Mouse (Mus musculus): ENCODE data around the gene Morc3. TPM values are rescaled to one million over a fixed set of nuclear protein-coding genes. Genes with fewer than 3 reads are reported as not detected.

Morc3 gene
- 31.8 and 33.1 TPM in 2 replicates for polyA plus RNA-seq (2015; fragmentation: Nextera tagmentation; extraction: Ambion mirVana)

- Histone ChIP-seq H3K4me3 (peak within 1 kb of the TSS; percentile 76), H3K9ac (peak within 1 kb of the TSS; percentile 92), H3K4me1 (peaks cover 19% of the 10 kb centered on the region), H3K27me3 (no peaks in the 10 kb centered on the region), H3K9me3 (no peaks in the 10 kb centered on the region), H3K36me3 (no peaks in the 10 kb centered on the region), H3K27ac (peak within 1 kb of the TSS; percentile 95), H3K4me2 (peak within 1 kb of the TSS; percentile 76)
- peak; percentile 96 for ATAC-seq (ENCODE audit: borderline replicate concordance, extremely low read depth, low FRiP score, low TSS enrichment)
- WGBS = 11% methylated on average over 55 of the region's 55 CpGs
These were observed at the start of gene Morc3 for GRCm38 (mm10) chr16:93831627-93832395. Morc3 (plus strand) TSS chr16:93832121.

DNA sequence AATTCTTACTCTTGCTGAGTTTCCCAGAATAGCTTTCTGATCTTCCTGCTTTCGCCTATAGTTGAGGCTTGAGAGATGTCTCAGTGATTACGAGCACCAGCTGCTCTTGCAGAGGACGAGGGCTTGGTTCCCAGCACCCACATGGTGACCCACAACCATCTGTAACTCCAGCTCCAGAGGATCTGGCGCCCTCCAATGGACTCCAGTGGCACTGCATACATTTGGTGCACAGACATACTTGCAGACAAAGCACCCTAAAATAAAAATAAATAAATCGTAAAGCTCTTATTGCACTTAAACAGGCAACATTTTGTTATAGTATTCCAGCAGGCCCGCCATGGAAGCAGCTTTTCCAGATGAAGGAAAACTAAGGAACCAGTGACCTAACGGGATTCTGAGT lies 47.7 kb upstream of the Morc3 start:
- peaks cover 7% of the 10 kb centered on the region; the same call in 1 of the 2 replicates for H3K36me3 ChIP-seq
- ATAC-seq (ENCODE audit: borderline replicate concordance, extremely low read depth, low FRiP score, low TSS enrichment) = no peak
- H3K9ac ChIP-seq = no peak overlapping the region
- 89% methylated on average over 7 of the region's 7 CpGs for WGBS
- H3K4me1 ChIP-seq = peaks cover 10% of the 10 kb centered on the region; the same call in 1 of the 2 replicates
- H3K27me3 ChIP-seq = no peaks in the 10 kb centered on the region
- no peaks in the 10 kb centered on the region for H3K9me3 ChIP-seq
- no peak overlapping the region for H3K4me3 ChIP-seq
- H3K27ac ChIP-seq = no peak overlapping the region
- H3K4me2 ChIP-seq = no peak overlapping the region

DNA sequence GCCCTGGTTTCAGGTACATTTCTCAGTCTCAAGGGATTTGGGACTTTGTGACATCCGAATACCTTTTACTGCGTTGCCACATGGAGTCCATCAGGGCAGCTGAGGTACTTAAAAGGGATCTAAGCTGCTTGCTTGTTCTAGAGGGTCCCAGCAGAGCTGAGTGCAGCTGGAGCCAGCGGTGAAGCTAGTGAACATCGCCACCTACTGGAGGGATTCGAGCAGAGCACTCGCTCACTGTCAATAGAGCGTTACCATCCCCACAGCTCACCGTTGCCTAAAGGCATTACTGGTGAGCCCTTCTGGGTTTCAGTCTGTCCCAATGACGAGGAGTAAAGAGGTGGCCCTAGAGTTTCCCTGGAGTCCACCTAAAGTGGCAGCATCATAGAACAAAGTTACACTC lies 46.1 kb upstream of the Morc3 start:
- Histone ChIP-seq H3K9ac (no peak overlapping the region), H3K27ac (no peak overlapping the region), H3K36me3 (peaks cover 7% of the 10 kb centered on the region; the same call in 1 of the 2 replicates), H3K9me3 (no peaks in the 10 kb centered on the region), H3K27me3 (no peaks in the 10 kb centered on the region), H3K4me1 (peaks cover 6% of the 10 kb centered on the region; the same call in 1 of the 2 replicates), H3K4me3 (no peak overlapping the region), H3K4me2 (no peak overlapping the region)
- peak; percentile 78; the same call in 1 of the 2 replicates for ATAC-seq (ENCODE audit: borderline replicate concordance, extremely low read depth, low FRiP score, low TSS enrichment)
- WGBS = 3% methylated on average over 9 of the region's 9 CpGs

DNA sequence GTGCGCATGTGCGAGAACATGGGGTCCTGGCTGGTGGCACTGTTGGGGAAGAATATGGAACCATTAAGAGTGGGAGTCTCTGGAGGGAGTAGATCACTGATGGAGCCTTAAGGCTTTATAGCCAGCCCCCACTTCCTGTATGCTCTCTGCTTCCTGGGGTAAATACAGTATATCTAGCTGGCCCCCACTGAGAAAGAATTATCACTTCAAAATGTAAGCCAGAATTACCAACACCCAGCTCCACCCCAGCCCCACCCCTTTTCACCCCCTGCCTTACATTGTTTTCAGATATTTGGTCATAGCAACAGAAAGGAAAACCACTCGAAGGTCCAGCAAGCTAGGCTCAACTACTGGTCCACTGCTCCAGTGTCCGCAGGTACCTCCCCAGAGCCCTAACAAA lies 43.5 kb upstream of the Morc3 start:
- no peaks in the 10 kb centered on the region for H3K9me3 ChIP-seq
- peaks cover 7% of the 10 kb centered on the region; the same call in 1 of the 2 replicates for H3K36me3 ChIP-seq
- no peak overlapping the region for H3K4me3 ChIP-seq
- no peak for ATAC-seq (ENCODE audit: borderline replicate concordance, extremely low read depth, low FRiP score, low TSS enrichment)
- no peak overlapping the region for H3K27ac ChIP-seq
- H3K27me3 ChIP-seq = no peaks in the 10 kb centered on the region
- no peaks in the 10 kb centered on the region for H3K4me1 ChIP-seq
- H3K9ac ChIP-seq = no peak overlapping the region
- WGBS = 82% methylated on average over 4 of the region's 4 CpGs
- H3K4me2 ChIP-seq = no peak overlapping the region

DNA sequence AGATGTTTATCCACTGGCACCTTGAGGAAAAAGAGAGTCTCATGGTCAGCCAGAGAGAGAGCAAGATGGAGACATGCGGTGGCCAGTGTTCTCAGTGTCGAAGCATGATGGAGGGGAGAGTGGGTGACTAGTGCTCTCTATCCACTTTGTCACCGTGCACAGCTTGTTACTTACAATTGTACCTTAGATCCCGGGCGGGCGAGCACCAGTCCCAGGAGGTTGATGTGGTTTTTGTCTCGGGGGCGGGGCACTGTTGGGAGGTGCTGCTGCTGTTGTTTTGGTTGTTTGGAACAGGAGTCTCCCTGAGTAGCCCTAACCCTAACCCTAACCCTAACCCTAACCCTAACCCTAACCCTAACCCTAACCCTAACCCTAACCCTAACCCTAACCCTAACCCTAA lies 43.0 kb upstream of the Morc3 start:
- no peaks in the 10 kb centered on the region for H3K27me3 ChIP-seq
- no peaks in the 10 kb centered on the region for H3K4me1 ChIP-seq
- no peak overlapping the region for H3K27ac ChIP-seq
- H3K36me3 ChIP-seq = peaks cover 4% of the 10 kb centered on the region; the same call in 1 of the 2 replicates
- no peak for ATAC-seq (ENCODE audit: borderline replicate concordance, extremely low read depth, low FRiP score, low TSS enrichment)
- no peaks in the 10 kb centered on the region for H3K9me3 ChIP-seq
- no peak overlapping the region for H3K4me2 ChIP-seq
- whole genome bisulfite sequencing = 92% methylated on average over 8 of the region's 8 CpGs
- no peak overlapping the region for H3K9ac ChIP-seq
- H3K4me3 ChIP-seq = no peak overlapping the region

DNA sequence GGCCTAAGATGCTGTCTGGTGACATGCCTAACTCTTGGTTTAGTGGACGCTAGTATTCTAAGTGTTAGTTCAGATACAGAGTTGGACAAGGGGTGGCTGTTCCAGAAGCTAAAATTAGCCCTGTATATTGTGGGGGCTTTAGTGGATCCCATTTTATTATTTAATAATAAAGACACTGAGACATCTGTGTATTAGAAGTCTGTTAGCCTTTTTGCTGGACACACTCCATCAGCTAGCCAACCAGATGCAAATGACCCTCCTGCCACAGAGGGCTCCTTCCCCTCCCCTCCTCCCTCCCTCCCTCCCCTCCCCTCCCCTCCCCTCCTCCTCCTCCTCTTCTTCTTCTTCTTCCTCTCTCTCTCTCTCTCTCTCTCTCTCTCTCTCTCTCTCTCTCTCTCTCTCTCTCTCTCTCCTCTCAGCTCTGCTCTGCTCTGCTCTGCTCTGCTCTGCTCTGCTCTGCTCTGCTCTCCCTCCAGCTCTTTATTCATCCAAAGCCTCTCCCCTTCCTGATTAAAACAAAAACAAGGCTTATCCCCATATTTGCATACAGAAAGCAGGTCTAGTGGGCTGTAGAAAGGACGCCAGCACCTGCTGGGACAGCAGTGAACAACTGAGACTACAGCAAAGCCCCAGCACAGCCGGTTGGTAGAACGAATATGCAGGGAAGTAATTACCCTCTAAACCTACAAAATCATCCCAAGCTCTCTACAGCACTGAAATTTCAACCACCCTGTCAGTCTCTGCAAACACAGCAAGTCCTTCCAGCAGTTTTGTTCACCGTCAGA lies 41.8 kb upstream of the Morc3 start:
- Histone ChIP-seq H3K9ac (no peak overlapping the region), H3K9me3 (no peaks in the 10 kb centered on the region), H3K27me3 (no peaks in the 10 kb centered on the region), H3K4me1 (no peaks in the 10 kb centered on the region), H3K27ac (no peak overlapping the region), H3K36me3 (no peaks in the 10 kb centered on the region), H3K4me3 (no peak overlapping the region), H3K4me2 (no peak overlapping the region)
- no peak for ATAC-seq (ENCODE audit: borderline replicate concordance, extremely low read depth, low FRiP score, low TSS enrichment)
- whole genome bisulfite sequencing = 42% methylated on average over 5 of the region's 5 CpGs

GRCm38 (mm10) chr16:93792981-93793630 lies 38.8 kb upstream of the Morc3 start:
- Histone ChIP-seq H3K4me1 (peaks cover 17% of the 10 kb centered on the region), H3K4me3 (no peak overlapping the region), H3K36me3 (no peaks in the 10 kb centered on the region), H3K9ac (no peak overlapping the region), H3K27ac (no peak overlapping the region), H3K27me3 (no peaks in the 10 kb centered on the region), H3K9me3 (no peaks in the 10 kb centered on the region), H3K4me2 (no peak overlapping the region)
- WGBS = 46% methylated on average over 15 of the region's 15 CpGs
- ATAC-seq (ENCODE audit: borderline replicate concordance, extremely low read depth, low FRiP score, low TSS enrichment) = no peak

- Histone ChIP-seq H3K27ac (no peak overlapping the region), H3K4me2 (no peak overlapping the region), H3K9me3 (no peaks in the 10 kb centered on the region), H3K9ac (no peak overlapping the region), H3K4me3 (no peak overlapping the region), H3K27me3 (no peaks in the 10 kb centered on the region), H3K4me1 (peaks cover 21% of the 10 kb centered on the region), H3K36me3 (no peaks in the 10 kb centered on the region)
- 84% methylated on average over 5 of the region's 5 CpGs for WGBS
- ATAC-seq (ENCODE audit: borderline replicate concordance, extremely low read depth, low FRiP score, low TSS enrichment) = no peak
These were observed 37.1 kb upstream of the Morc3 start for GRCm38 (mm10) chr16:93794845-93795244.

GRCm38 (mm10) chr16:93795391-93795790 lies 36.5 kb upstream of the Morc3 start:
- Histone ChIP-seq H3K27me3 (no peaks in the 10 kb centered on the region), H3K4me3 (no peak overlapping the region), H3K27ac (no peak overlapping the region), H3K9ac (no peak overlapping the region), H3K4me1 (peaks cover 21% of the 10 kb centered on the region), H3K36me3 (no peaks in the 10 kb centered on the region), H3K9me3 (no peaks in the 10 kb centered on the region), H3K4me2 (no peak overlapping the region)
- ATAC-seq (ENCODE audit: borderline replicate concordance, extremely low read depth, low FRiP score, low TSS enrichment) = no peak
- 91% methylated on average over 5 of the region's 5 CpGs for WGBS

DNA sequence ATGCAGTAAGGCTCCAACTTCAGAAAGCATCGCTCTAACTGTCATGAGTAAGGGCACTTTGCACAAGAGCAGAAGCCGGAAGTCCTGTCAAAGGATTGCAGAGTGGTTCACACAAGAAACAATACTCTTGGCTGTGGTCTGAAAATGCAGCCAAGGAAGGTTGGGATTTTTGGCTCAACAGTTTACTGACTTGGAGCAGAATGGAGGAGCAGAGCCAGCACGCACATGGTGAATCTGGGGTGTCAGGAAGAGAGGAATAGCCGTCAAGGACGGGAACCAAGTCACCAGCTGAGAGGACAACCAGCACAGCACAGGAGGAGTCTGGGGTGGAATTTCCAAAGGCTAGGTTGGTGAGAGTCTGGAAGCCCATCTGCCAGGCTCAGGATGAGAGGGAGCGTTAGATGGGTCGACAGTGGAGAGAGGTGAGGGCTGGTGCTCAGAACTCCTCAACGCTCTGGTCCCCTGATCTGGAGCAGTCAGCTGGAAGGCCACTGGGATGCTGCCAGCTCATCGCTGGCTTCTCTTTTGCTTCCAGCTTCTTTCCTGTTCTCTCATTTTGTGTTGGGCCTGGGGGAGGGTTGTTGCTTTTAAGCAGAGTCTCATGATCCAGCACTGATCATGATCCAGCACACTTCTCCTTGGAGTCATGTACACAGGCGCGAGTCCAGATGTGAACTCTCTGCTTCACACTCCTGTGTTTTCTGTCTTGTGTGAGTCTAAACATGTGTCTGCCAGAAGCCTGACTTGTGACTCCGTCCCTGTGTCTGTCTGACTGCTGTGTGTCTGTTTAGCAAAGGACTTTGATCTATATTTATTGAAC lies 34.7 kb upstream of the Morc3 start:
- H3K36me3 ChIP-seq = no peaks in the 10 kb centered on the region
- H3K9me3 ChIP-seq = no peaks in the 10 kb centered on the region
- no peak overlapping the region for H3K9ac ChIP-seq
- 51% methylated on average over 12 of the region's 12 CpGs for WGBS
- peaks cover 21% of the 10 kb centered on the region for H3K4me1 ChIP-seq
- H3K4me3 ChIP-seq = no peak overlapping the region
- H3K27ac ChIP-seq = peak overlapping the region; percentile 79
- H3K27me3 ChIP-seq = no peaks in the 10 kb centered on the region
- 0 out of 2 replicates have a peak overlapping the region, but pooled peaks have one; percentile 9 for H3K4me2 ChIP-seq
- peak; percentile 82 for ATAC-seq (ENCODE audit: borderline replicate concordance, extremely low read depth, low FRiP score, low TSS enrichment)

DNA sequence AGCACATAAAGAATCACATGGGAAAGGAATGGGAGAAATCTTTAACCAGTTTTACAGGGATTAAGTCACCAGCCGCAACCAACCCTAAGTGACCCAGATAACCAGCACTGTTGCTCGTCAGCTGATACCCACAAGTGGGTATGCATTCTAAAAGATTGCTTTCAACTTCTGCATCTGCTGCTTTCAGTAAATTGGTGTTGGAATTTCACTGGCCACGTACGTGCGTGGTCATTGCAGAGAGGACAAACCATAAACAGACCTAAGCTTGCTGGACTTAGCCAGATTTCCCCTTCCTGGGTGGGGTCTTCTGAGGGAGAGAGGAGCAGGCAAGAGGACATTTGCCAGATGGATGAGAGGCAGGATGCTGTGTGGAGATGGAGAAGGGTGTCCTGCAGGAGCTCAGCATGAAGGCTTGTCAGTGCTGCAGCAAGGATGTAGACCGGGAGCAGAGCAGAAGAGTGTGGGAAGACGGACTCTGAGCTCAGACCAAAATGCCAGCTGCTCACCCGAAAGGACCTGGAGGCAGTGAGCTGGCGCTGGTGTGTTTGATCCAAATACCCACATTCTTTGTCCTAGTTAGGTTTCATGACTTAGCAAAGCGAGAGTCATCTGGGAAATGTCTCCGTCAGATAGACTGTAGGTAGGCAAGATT lies 34.0 kb upstream of the Morc3 start:
- 58% methylated on average over 11 of the region's 11 CpGs for WGBS
- H3K9ac ChIP-seq = no peak overlapping the region
- H3K27ac ChIP-seq = peak overlapping the region; percentile 79
- H3K4me3 ChIP-seq = no peak overlapping the region
- no peaks in the 10 kb centered on the region for H3K36me3 ChIP-seq
- H3K4me1 ChIP-seq = peaks cover 21% of the 10 kb centered on the region
- peak; percentile 33; the same call in 1 of the 2 replicates for ATAC-seq (ENCODE audit: borderline replicate concordance, extremely low read depth, low FRiP score, low TSS enrichment)
- no peak overlapping the region for H3K4me2 ChIP-seq
- no peaks in the 10 kb centered on the region for H3K9me3 ChIP-seq
- no peaks in the 10 kb centered on the region for H3K27me3 ChIP-seq
